Mouse (Mus musculus): Measurements from ENCODE around the gene Ggt1.
"Not testable (repeated sequence)": the region's sequence is repeated elsewhere in the genome, so short reads cannot be mapped to it uniquely, and the experiment has no call there.

Gene Ggt1

DNA sequence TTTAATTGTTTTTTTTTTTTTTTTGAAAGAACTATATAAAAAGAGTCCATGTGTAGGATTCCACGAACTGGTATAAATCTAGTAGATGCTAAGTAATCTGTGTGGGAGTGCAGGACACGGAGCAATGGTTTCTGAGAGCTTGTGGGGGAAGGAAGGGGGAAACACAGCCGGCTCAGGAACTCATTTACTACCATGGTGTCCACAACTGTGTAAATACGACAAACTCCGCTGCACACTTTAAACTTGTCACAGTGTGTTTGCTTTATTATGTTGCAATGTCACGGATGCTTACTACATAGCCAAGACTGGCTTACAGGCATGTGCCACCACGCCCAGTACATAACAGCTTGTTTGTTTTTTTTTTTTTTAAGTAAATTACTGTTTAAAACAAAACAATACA lies 11.5 kb upstream of the Ggt1 start:
- no peak for DNase-seq (ENCODE audit: low read depth, low spot score)

DNA sequence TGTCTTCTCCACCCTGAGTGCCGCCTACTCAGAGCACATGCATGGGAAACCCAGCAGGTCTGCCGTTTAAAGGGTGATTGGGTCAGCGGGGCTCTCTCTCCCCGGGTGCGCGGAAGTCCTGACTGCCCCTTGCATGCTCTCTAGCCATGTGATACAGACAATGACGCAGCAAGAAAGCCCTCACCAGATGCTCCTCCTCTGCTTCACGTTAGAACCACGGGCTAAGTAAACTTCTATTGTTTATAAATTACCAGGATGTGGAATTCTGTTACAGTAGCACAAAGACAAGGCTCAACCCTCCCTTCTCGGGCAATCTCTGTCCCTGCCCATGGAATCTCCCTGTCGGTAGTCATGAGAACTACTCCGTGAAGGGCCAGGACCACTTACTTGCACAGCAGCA lies 10.2 kb upstream of the Ggt1 start:
- DNase-seq (ENCODE audit: low read depth, low spot score), result no peak

DNA sequence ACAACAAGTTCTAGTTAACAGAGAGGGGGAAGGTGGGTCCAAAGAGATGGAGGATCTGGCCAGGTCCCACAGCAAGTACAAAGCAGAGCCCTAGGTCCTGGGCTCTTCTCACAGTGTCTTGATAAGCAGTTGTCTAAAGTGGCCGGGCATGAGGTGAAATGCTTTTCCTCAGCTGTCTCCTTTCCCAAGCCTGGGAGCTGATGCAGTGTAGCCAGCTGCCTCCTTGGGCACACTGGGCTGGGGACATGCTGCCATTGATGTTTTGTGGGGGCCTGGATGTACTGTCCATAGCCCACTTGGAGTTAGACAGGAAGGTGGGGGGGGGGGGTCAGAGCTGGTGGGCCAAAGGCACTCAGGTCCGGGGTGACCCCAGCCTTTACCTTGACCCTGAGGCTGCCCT lies 9.3 kb upstream of the Ggt1 start:
- DNase-seq (ENCODE audit: low read depth, low spot score), result no peak

DNA sequence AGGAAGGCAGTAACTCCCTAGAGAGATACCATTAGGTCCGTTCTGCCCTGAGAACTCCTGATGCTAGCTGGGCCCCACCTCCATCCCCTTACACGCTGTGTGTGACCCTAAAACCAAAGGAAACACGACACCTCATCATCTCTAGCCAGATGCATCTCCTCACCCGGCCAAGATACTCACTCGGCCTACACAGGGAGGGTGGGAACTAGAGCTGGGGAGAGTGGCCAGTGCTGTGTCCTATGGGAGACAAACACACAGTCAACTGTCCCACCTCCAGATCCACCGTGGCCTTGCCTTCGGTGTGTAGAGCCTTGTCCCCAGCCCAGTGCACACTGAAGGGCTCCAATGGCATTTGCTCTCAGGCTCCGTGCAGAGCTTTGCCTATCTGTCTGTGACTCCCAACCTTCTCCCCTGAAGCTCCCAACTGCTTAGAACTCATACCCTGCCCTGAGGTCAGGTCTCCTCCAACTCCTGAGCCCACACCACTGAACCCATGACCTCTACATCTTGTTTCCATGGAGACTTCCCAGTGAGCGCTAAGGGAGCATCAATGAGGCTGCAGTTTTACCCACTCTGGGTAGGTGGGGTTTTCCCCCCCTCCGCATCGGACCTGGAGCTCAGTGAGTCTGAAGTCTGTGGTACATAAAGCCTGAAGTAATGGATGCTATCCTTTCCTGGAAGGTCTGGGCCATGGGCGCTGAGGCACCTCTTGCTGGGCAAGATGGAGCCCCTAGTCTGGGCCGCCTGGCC lies 8.5 kb upstream of the Ggt1 start:
- no peak for DNase-seq (ENCODE audit: low read depth, low spot score)

DNA sequence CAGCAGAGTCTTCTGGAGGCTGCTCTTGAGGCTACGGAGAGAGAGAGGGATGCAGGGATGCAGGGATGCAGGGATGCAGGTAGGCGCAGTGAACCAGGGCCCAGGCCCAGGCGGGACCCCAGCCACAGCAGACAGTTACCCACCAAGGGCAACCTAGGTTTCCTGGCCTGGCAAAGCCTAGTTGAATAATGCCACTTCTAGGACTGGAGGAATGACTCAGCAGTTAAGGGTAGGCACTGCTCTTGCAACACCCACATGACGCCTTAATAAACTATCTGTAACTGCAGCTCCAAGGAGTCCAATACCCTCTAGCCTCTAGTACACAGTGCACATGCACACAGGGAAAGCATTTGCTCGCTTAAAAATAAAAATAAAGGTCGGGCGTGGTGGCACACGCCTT lies 7.3 kb upstream of the Ggt1 start:
- no peak for DNase-seq (ENCODE audit: low read depth, low spot score)

DNA sequence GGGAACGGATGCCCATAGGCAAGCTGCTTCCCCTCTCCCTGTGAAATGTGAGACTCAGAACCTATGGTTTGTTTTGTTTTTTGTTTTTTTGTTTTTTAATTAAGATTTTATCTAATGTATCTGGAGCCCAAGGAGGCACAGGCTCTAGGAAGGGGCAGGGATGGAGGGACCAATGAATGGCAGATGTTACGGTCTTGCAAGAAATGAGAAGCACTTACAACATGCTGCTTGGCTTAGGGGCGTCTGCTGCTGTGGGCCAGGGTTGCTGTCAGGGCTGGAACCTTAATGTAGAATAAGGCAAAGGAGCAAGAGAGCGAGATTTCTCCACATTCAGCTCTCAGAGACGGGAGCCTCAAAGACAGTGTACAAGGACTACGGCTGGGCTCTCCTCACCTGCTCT lies 5.8 kb upstream of the Ggt1 start:
- DNase-seq (ENCODE audit: low read depth, low spot score), result no peak

DNA sequence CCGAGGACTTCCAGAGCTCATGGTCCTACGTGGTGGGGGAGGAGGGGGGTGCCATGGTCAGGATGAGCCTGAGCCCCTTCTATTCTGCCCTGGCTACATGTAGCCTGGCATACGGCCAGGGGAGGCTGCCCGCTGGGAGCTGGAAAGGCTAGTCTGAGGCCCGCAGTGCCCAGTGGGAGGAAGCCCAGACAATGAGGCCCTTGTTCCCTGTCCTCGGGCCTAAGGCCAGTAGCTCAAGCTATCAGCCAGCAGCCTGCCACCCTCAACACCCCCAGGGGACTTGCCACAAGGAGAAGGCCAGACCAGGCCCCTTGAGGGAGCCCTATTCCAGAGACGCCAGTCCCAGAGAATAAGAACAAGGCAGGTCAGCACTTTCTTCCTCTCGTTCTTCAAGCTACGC lies 5.4 kb upstream of the Ggt1 start:
- no peak for DNase-seq (ENCODE audit: low read depth, low spot score)

DNA sequence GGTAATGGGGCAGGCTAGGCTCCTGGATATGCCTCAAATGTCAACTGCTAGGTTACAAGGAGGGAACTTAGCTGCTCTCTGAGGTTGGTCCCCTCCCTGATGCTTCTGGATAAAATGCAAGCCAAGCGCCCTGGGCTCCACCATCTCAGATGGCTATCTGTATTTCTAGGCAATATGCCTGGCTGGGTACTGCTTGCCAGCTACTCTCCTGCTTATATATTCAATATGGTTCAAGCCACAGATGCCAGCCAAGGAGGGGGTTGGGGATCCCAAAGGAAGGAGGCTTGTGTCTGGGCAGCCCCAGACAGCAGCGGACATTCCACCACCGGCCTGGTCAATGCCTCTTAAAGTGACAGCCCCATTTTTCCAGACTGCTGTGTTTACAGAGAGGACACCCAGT lies 2.9 kb upstream of the Ggt1 start:
- no peak for DNase-seq (ENCODE audit: low read depth, low spot score)

DNA sequence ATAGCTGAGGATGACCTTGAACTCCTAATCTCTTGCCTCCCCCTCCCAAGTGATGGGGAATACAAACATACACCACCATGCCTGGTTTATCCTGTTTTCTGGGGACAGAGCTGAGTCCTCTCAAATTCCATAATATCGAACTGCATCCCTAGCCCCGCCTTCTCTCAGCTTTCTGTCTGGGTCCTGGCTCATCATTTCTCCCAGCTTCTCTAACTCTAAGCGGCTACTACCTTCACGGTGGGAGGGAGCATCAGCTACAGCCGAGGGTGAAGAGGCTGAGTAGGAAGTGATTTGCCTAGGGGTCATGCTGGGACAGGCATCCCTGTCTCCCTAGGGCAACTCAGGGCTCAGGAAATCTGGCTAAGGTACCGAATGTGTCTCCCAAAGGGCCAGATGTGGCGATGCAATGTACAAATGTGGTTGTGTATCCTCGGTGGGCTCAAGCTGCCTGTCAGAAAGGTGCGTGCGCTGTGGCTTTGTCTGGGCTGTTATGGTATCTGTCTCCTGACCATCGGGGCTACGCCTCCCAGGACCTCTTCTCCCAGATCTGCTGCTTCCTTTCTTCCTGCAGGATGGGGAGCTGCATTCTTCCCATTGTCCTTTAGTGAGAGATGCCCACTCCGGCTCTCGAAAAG lies 2.2 kb upstream of the Ggt1 start:
- DNase-seq (ENCODE audit: low read depth, low spot score), result no peak

DNA sequence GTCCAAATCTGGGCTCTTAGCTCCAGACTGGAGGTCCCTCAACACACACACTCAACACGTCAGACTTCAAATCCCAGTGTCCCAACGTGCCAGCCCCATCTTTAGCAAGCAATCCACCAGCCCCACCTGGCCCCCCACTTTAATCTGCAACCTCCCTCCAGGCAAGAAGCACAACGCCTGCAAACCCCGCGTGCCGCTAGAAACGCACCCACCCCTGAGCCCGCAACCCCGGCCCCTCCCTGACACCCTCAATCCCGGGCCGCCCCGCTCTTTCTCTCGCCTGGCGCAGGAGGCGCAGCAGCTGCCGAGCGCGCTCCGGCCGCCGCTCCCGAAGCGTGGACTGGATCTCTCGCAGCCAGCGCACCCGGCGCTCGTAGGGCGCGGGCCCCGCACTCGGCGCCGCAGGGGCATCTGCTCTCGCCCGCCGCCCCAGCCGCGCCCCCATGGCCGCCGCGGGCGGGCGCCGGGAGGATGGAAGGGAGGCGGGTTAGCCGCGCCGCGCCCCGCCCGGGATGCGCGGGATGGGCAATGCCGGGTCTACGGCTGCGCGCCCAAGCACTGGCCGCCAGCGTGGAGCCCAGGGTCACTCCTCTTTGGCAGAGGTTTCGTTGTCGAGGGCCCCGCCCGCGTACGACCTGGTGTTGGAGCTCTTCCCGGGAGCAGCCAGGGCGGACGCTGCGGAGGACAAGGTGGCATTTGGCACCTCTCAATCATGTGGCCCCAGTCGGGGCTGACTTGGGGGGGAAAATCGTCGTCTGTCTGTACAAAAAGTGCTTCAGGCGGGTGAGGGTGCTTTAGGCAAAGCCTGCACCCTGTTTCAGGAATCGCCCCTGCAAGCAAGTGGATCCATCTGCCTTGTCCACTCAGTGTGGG lies 1.5 kb upstream of the Ggt1 start, which contains the start of gene Lrrc75b:
Gene Lrrc75b (minus strand): TSS at position 655 of the 873 bp plus-strand sequence.
- no peak for DNase-seq (ENCODE audit: low read depth, low spot score)

DNA sequence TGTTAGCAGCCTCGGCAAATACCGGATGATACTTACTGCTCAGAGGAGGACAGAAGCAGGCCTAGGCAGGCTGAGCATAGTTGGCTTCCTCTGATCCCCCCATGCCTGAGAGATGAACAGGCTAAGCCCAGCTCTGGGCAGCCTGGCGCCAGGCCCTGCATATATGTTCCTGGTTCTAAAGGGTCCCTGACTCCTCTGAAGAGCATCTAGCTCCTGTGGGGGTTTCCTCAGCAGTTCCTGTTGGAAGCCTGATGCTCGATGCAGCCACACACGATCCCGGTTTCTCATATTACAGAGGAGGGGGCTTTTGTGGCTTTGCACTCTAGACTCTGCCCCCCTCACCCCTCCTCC lies 880 bp upstream of the Ggt1 start:
- DNase-seq (ENCODE audit: low read depth, low spot score), result no peak

DNA sequence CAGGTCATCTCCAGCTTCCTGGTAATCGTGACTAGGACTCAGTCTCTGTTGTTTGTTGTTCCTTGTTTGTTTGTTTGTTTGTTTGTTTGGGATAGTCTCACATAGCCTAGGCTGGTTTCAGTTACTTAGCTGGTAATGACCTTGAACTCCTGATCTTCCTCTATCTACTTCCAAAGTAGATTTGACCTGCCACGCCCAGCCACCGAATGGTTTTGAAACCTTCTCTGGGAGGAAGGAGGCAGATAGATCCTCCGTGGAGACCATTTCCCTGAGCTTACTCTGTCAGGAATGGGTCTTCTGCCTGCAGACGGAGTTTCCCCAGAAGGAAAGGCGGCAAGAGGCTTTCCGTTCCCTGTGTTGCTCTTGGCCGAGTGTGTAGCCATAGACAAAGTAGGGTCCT lies 1.2 kb downstream of the Ggt1 start:
- no peak for DNase-seq (ENCODE audit: low read depth, low spot score)

DNA sequence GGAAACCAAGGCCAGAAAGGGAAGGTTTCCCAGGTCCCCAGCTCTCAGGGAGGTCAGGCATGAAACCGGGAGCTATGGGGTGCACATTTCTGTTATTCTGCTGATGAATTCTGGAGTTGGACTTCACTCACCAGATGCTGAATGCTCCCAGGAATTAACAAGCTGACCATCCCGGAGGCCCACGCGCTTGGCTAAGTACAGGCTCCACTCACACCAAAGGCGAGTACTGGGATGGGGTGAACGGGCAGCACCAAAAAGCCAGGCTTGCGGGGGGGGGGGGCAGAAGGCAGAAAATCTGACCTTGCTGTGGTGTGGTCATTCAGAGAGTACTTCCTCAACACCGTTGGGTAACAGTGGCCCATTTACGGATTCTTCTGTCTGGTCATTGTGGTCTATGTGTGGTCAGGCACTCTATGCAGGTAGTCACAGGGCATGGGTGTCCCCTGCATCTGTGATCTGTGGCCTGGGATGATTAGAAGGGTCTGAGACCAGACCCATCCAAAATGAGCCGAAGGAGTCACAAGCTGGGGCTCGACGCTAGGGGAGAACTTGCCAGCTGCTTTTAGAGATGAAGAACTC lies 3.4 kb downstream of the Ggt1 start:
- no peak for DNase-seq (ENCODE audit: low read depth, low spot score)

DNA sequence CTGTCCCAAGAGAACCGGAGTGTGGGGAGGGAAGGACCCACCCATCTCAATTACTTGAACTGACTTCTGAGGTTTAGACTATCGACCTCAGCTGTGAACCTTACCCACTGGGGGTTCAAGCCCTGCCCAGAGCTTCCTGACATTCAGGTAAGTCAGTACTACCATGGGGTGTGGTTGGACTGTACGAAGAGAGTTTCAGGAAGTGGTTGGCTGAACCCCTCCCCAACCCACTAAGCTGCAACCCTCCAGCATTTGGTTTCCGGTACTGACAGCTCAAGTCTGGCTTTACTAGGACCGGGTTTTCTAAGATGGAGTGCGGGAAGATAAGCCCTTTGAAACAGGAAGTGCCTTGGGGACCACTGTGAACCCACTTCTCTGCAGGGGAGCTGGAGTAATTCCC lies 4.0 kb downstream of the Ggt1 start:
- DNase-seq (ENCODE audit: low read depth, low spot score), result no peak

DNA sequence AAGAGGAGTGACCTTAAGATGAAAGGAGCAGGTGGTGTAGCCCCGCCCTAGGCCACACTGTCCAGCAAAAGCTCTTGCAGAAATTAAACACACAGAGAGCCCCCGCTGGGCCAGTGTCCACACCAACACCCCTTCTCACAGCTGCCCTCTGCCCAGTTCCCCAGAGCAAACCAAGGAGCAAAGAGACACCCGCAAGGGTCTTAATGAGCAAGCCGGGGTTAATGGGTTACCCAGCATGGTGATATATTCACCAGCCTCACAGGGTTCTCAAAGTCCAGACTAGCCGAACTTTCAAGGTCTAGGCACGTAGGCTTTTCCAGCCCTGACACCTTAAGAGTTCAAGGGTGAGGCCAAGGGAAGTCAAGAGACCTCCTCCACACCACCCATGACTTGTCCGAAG lies 4.5 kb downstream of the Ggt1 start:
- no peak for DNase-seq (ENCODE audit: low read depth, low spot score)

DNA sequence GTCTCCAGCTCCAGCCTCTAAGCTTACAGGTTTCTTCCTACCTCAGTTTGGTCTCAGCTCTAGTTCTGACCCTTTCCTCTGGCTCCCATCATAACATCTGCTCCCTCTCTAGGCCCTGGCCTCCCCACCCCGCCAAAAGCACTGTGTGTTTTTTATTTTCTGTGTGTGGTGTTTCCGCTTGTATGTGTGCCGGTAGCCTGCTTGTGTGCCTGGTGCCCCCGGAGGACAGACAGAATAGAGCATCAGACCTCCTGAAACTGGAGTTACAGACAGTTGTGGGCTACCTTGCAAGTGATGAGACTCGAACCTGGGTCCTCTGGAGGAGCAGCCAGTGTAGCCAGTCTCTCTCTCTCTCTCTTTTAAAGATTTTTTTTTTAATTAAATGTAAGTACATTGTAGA lies 4.9 kb downstream of the Ggt1 start:
- no peak for DNase-seq (ENCODE audit: low read depth, low spot score)

DNA sequence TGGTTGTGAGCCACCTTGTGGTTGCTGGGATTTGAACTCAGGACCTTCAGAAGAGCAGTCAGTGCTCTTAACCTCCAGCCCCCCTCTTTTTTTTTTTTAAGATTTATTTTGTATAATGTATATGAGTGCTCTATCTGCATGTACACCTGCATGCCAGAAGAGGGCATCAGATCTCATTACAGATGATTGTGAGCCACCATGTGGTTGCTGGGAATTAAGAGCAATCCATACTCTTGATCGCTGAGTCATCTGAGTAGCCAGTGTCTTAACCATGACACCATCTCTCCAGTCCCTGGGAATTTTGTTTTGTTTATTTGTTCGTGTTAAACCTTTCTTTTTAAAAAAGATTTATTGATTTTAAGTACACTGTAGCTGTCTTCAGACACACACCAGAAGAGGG lies 5.4 kb downstream of the Ggt1 start:
- DNase-seq (ENCODE audit: low read depth, low spot score), result not testable (repeated sequence)

DNA sequence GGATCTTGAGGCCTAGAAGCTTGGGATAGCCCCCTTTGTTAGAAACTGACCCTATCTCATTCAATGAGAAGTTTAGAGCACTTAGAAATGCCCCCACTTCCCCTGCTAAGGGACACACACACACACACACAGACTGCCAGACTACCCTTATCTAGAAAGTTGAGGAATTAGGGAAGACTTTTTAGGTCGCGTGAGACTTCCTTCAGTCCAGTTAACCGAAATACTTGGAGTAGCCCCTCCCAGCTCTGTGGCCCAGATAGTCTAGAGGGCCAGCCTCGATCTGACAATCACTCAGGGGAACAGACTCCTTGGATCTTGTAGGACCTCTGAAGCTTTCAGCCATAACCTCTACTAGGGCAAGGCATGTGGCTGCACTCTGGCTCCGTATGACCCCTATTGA lies 6.6 kb downstream of the Ggt1 start:
- no peak for DNase-seq (ENCODE audit: low read depth, low spot score)

DNA sequence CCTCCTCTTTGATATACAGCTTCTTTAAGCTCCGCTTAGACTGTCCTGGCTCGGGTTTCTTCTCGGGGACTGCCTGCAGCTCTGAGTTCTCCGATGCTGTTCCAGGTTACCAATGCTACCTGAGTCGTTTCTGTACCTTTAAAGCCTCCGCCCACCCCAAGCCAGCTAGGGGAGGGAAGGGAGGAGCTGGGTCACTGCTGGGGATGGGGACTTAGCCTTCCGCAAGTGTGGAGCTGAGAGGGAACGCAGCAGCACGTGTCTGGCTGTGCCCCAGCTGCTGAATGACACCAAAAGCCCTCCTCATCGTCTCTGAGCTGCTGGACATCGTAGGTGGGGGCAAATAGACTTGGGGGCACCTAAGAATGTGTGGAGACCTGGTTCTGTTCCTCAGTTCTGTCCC lies 7.0 kb downstream of the Ggt1 start:
- no peak for DNase-seq (ENCODE audit: low read depth, low spot score)

DNA sequence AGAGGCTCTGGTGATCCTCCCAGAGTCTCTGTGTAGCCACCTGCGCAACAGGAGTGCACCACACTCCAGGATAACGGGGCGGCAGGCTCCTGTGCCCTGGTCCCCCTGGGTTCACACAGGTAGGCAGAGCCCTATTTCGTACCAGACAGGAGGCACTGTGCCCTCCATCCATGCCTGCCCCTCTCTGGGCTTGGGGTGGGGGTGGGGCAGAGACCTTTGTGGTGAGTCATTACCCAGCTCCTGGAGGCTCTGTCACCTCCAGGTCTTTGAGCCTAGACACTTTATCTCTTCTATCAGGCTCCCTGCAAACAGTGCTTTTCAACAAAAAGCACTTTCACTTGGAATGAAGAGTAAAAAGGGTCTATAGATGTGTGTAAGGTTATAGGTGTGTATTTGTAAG lies 7.4 kb downstream of the Ggt1 start:
- no peak for DNase-seq (ENCODE audit: low read depth, low spot score)

DNA sequence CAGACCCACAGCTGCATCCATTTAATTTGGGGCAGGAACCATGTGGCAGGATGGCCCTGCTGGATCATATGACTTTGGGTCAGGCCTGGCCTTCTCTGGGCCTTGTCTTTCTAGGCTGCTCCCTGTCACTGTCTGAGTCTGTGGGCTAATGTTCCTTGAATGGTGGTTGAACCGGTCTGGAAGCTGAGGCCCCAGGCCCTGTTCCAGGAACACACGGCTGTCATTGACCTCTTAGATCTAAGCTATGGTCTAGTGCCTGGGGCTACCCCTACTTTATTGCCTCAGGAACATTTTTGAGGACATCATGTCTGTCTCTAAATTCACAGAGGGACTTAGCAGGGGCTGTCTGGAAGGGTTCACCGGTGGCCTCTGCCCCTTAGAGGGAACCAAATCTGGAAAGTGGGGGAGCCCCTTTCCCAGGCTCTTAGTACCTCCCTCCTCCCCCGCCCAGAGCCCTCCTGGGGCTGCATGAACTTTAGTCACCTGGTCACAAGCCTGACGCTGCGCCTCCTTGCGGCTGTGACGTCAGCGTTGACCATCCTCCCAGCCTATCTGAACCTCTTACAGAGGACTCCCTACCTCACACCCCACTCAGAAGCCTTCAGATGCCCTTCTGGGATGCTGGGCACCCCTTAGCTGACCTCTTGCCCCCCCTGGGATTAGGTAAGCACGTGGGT lies 9.7 kb downstream of the Ggt1 start:
- no peak for DNase-seq (ENCODE audit: low read depth, low spot score)

DNA sequence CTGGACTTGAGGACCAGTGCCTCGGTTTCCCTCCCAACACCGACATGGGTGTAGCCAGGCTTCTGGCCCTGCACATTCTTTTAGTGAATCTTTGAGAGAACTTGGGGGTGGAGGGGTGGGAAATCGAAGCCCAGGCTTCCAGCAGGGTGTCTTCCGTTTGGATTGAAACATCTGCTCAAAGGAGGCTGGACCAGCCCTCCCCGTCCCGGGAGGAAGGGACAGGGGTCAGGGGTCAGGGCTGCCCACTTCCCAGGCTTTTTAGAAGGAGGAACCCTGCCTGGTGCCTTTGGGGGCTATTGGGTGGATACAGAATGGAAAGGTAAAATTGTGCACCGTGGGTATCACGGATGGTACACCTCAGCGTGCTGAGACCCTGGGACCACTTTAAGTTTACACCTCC lies 10.5 kb downstream of the Ggt1 start:
- DNase-seq (ENCODE audit: low read depth, low spot score), result no peak

Data from forelimb bud, embryonic 11.5 days (tissue).